Mouse (Mus musculus) megakaryocyte, adult 5-6 weeks (primary cell): ENCODE data around the gene Bcas1. TPM values are rescaled to one million over a fixed set of nuclear protein-coding genes. Genes with fewer than 3 reads are reported as not detected.
"Not testable (repeated sequence)": the region's sequence is repeated elsewhere in the genome, so short reads cannot be mapped to it uniquely, and the experiment has no call there.

Source experiments
- ATAC-seq: 2 replicates; pipeline ENCODE4 v1.8.0; 2016; ENCODE audit warnings: mild to moderate bottlenecking, inconsistent platforms; ENCODE audit not compliant: poor library complexity, severe bottlenecking
- total RNA-seq, 2 experiments: library from RNA; stranded (forward) in 1 of 2; stranded (reverse) in 1 of 2; fragments of 153-499, 151-499 nt in 1 of 2; fragments of 221-1000, 200-1000 nt in 1 of 2; gene quantifications; 2 replicates each; pipeline versions ENCODE4 v1.2.3 to v1.2.4; 2015 to 2017

Gene Bcas1
- 0.27 TPM in 1 of 2 replicates, not detected in the other for total RNA-seq (2015)
- total RNA-seq (2017), result not detected in 2 replicates

DNA sequence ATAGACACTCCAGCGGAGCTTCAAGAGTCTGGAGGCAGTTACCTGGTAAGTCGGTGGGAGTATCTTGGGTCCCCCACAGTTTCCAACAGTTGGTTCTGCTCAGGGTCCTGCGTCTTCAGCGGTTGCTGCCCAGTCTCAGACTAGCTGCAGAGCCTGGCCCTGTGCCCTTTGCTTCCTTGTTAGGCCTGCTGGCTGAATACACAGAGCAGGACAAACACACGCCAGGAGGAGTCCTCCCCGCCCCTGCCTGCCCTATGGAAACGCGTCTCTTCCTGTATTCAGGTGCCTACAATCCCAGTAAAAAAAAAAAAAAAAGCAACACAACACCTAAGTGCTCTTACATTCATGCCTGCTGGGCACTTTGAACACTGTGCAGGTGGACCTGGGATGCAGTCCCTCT, at the start of gene Bcas1:
TSS of gene Bcas1 (minus strand) at position 142 of the 400 bp plus-strand sequence.
- no peak for ATAC-seq

DNA sequence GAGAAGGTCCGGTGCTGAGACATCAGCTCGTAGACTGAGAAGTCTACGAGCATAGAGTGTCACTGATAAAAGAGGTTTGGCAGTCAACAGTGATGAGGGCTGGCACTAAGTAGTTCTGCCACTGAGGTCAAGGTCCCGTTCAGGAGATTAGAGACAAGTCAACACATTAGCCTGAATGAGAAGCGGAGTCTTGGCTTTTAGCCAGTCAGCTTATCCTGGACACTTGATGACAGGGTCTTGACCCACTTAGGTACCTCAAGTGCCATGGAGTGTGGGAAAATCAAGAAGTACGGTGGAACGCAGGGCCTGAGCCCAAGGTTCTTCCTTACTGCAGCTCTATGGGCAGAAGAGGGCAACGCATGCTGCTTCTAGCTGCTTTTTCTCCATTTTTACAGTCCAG, 49.0 kb upstream of the Bcas1 start:
- ATAC-seq, result no peak

DNA sequence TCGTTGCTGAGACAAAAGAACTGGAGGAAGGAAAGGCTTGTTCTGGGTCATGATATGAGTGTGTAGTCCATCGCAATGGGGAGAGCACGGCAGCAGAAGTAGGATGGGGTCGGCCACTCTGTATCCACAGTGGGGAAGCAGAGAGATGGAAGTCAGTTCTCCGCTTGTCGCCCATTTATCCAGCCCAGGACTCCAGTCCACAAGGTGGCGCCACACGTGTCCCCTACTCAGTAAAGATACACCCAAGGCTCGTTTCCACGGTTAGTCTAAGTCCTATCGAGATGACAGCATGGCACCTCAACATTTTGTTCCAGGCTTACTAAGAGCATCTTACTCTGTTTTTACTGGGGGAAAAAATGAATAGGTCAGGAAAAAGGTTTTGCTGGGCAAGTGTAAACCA, 48.6 kb upstream of the Bcas1 start:
- no peak for ATAC-seq

DNA sequence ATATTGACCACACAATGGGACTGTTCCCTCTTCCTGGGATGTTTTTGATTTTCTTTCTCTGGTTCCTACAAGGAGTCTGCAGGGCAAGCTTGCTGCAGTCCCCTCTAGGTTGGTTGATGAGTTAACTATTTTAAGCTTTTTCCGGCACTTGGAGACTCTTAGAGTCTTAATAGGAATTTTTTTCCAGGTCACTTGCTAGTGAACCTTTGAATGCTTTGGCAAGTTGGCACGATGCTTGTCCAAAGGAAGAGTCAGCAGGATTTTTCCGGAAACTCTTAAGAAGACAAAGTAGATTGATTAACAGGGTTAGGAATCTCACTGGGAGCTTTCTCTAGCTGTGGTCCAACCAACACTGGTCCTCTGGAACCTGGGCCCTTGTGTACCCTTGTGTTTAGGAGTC, 47.5 kb upstream of the Bcas1 start:
- no peak for ATAC-seq

DNA sequence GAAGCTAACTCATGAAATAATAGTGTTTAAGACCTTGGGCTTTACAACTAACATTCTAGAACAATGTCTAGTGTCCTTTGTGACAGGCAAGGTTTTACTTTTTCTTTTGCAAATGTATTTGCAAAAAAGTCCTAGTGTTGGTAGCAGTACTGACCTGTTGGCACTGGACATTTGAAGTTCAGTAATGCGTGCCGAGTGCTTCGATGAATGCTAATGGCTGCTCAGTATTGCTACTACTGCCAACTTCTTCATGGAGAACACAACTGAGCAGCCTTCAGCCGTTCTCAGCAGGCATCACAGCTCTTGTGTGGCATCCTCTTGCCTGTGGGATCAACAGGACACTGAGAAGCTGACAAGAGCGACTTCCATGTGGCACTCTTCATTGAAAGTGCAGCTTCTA, 46.5 kb upstream of the Bcas1 start:
- no peak for ATAC-seq

DNA sequence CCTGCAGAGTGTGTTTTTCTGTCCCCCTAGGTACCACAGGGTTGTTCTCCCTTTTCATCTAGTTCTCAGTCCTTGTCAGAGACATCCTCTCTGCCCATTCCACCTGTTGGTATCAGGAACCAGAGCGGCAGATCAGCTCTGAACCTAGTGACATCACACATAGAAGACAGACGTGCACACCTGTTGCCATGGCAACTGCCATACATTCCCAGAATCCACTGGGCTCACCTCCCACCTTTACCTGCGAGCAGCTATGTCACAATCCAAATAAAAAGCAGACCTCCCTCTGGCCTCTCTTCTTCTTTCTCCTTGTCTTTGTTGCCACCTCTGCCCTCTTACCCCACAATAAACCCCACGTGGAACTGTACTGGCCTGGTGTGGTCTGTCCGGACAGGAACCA, 42.9 kb upstream of the Bcas1 start:
- ATAC-seq, result no peak

DNA sequence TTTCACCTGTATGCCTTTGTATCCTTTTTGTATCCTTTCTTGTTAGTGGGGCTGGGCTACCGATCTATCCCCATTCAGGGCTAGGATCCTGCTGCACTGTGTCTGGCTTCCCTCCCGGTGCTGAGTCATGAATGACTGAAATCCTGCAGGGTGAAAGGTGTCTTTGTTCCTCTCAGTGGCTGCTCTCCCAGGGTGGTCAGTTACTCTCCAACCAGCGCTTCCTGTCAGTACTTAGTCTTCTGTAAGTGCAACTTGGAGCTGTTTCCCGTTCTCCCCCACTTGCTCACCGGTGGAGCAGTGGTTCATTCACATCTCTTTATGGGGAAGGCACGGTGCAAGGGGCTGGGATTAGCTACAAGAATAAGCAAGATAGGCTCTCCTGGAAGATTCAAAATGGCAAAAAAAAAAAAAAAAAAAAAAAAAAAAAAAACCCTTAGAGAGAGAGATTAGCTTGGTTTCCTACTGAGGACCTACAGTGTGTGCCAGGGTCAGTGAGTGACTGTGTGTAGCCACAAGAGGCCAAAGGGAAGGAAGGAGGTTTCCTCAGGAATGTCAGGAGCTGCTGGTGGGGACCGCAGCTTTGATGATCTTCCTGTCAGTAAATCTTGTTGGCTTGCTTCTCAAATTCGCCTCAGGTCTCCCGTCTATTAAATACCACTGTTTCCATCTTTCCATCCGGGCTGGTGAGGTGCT, 42.1 kb upstream of the Bcas1 start:
- ATAC-seq, result no peak; the same call in 1 of the 2 replicates

DNA sequence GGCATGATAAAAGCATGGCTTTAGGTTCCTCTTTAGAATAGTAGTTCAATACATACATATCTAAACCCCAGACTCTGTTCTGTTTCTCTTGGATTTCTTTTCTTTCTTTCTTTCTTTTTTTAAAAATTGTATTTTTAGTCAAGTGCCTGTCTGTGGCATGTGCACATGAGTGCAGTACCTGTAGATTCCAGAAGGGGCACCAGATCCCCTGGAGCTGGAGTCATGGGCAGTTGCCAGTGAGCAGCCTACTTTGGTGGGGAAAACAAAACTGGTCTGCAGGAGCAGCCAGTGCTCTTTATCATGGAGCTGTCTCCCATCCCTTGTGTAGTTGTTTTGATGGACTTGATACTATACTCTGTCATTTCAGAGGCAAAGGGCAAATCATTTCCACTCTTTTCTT, 40.4 kb upstream of the Bcas1 start:
- ATAC-seq, result peak; percentile 59; the same call in 1 of the 2 replicates

DNA sequence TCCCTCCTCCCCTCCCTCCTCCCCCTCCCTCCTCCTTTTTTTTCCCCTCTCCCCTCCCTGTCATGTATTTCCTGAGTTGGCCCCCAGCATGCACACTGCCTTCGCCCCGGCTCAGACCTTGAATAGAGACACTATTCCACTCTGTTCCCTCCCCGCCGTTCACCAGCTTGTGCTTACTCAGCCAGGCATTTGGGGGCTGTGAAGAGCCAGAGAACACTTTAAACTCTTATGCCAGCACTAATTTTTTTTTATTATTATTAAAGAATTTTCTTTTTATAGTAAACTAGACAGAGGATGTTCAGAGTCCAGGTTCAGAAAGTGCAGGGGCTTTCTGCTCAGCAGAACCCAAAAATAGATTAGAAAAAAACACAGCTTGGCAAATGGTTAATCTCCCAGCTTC, 37.2 kb upstream of the Bcas1 start:
- ATAC-seq, result no peak

DNA sequence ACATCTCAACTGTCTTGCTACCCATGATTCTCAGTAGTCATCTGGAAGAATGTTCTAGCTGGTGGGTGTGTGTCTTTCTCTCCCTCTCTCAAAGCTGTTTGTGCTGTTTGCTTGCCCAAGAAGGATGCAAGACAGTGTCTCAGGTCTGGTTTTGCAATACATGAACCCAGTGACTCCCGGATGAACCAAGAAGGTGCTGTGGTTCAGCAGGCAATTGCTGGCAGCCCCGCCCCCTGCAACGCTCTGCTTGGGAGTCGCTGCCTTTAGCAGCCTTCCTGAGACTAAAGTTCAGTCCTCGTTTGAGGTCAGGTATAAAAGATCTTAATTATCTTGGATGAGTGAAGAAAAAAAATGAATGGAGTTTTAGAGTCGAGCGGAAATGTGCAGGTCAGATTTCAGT, 34.0 kb upstream of the Bcas1 start:
- peak; percentile 54; the same call in 1 of the 2 replicates for ATAC-seq

DNA sequence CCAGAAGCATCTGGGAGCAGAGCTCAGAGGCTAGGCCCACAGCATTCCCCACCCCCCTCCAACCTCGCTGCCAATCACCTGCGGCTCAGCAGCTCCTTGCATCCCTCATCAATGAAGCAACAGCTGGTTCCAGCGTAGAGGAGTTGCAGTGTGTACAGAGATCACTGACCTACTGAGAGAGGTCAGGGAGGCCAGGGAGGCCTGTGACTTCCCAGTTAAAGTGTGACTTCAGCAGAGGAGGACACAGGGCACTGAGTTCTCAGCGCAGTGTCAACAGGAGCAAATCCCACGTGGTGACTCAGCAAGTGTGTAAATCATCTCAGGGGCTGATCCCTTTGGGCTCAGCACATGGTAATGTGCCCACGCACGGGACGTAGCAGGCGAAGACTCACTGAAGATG, 32.2 kb upstream of the Bcas1 start:
- ATAC-seq, result no peak

DNA sequence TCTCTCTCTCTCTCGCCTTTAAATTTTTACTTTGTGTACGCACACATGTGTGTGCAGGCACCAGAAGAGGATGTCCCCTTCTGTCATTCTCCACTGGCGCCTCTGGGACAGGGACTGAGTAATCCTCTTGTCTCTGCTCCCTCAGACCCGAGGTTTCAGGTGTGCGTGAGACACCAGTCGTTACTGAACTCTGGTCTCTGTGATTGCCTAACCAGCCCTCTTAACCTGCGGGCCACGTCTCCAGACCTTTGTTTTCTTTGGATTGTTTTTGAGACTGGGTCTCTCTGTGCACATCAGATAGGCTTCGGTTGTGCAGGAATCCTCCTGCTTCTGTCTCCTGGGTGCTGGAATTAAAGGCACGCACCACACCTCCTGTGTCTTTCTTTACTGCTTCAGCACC, 31.5 kb upstream of the Bcas1 start:
- no peak for ATAC-seq

DNA sequence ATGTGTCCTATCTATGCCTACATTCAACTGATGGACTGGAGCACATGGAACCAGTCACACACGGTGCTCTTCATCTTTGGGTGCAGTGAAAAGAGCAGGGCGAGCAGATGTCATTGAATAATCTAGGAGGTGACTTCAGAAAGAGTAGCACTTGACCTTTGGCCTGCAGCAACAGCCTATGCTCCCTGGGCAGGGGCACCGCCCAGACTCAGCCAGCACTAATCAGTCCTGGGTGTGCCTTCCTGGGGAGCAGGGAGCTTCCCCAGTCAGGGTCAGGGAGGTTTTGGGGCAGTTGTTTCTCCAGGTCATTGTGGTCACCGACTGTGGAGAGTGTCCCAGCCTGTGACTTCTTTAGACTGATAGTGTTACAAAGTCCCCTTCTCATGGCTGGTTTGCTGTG, 26.2 kb upstream of the Bcas1 start:
- not testable (repeated sequence) for ATAC-seq

DNA sequence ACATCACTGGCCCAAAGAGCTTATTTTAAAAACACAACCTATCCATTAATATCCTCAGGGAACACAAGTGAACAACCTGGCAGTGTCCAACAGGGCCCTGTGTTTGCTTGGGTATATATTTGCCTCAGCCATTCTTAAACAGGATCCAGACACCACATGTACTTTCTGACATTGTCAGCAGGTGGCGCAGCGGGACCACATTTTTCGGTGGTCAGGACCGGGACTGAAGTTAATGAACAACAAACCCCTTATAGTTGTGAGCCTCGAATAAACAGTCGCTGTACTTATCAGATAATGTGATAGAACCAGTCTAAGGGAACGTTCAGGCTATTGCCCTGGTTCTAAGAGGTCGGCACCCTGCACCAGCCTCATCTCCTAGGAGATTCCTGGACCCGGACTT, 23.3 kb upstream of the Bcas1 start:
- peak; percentile 78 for ATAC-seq

DNA sequence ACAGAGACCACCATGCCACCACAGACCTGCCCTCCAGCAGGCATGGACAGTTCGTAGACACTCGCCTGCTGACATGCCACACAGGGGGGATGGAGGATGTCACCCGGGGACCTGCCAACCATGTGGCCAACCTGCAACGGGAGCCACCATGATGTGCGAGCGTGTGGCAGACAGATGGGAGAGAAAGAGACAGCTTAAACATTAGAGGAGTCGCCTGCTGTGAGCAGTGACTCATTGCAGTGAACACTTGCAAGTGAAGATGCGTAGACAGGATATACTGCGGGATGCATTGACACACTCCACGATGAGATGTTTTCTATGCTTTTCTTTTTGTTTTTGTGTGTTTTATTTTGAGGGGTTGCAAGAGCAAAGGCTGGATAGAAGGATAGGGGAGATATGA, 20.0 kb upstream of the Bcas1 start:
- no peak for ATAC-seq

DNA sequence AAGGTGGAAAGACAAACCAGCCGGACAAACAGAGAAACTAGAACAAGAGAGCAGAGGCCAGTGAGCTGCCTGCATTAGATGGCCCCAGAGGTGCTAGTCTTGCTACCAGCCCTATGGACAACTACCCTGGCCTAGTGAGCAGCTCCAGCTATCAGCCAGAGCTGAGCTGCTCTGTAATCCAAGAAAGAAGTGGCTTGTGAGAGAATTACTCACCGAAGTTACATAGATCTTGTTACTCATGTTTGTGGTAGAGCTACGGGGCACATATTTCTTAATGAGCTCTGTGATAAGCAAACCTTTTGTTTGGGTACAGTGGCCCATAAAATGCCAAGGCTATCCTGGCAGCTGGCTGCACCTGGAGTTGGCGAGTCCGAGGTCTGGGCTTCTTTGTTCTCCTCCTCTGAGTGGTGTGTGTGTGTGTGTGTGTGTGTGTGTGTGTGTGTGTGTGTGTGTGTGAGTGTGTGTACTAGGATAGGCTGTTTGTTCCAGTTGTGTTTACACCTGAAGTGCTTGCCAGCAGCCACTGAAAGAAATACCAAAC, 19.3 kb upstream of the Bcas1 start:
- no peak for ATAC-seq

DNA sequence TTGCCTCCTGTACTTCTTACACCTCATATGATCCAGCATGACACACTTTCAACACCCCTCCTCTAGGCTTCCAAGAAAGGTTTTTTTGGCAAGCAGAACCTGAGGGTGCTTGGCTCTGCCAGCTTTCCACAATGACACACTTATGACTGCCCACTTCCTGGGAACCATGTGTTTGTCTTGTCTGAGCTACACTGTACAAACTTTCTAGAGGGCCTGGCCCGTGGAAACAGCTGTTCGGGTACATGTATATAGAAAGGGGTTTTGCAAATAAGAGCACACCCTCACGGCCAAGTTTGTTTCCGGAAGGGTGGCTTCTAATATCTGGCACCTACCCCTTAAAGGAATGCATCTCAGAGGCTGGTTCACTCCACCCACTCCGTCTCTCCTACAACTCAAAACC, 18.2 kb upstream of the Bcas1 start:
- no peak for ATAC-seq

DNA sequence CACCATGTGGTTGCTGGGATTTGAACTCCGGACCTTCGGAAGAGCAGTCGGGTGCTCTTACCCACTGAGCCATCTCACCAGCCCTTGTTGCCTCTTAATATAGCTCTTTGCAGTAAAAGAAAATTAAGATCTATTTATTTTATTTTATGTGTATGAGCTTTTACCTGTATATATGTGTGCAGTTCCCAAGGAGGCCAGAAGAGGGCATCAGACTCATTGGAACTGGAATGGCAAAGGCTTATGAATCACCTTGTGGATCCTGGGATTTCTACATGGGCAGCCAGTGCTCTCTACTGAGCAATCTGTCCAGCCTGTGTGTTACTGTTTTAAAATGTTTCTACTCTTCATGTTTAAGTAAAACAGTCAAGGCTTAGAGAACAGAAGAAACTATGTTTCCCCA, 14.9 kb upstream of the Bcas1 start:
- ATAC-seq, result 0 out of 2 replicates have a peak, but pooled peaks have one; percentile 45

DNA sequence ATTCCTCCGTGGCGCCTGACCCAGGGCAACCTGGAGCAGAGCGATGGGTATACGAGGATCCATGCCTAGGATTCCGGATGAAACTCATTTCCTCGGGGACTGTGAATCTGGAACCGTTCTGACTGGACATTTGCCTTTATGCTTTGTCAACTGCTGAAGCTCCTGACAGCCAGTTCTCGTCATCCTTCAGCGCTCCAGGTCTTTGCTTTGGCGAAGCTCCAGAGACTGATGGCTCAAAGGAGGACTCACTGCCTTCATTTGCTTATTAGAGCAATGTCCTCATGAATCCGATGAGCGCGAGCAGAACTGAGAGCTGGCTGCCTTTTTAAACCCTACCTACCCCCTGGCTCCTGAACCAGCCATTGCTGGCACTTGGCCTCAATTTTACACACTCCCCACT, 11.1 kb upstream of the Bcas1 start:
- no peak for ATAC-seq

DNA sequence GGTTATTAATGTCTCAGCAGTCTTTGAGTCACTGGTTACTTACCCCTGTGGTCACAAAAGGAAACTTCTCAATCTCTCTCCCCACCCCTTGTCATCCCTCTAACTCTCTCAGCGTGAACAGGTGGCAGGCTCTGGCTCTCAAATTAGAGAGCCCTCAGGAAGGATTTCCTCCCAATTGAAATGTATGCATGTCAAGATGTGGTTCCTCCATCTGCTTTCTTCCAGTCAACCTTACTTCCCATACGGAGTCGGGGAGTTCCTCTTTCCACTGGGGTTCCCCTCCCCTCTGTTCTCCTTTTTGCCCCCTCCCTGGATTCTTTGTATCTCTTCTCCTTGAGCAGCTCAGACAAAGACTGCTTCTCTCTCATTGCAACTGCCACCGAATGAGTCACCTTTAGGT, 8.6 kb upstream of the Bcas1 start:
- ATAC-seq, result peak; percentile 98

DNA sequence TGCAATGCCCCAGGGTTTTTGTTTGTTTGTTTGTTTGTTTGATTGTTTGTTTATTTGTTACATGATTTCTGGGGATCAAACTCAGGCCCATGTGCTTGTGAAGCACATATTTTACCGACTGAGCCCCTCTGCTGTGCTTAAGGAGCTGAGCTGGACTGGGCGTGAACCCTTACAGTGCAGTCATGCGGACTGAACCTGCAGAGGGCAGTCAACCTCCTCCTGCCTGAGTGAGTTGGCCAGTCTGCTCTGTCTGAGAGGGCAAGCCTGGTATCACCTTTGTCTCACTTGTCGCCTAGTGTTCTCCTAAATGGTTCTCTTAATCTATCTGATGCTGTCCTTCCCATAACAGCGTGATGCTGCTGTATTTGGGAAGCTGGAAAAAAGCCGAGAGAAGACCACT, 4.5 kb upstream of the Bcas1 start:
- no peak for ATAC-seq

DNA sequence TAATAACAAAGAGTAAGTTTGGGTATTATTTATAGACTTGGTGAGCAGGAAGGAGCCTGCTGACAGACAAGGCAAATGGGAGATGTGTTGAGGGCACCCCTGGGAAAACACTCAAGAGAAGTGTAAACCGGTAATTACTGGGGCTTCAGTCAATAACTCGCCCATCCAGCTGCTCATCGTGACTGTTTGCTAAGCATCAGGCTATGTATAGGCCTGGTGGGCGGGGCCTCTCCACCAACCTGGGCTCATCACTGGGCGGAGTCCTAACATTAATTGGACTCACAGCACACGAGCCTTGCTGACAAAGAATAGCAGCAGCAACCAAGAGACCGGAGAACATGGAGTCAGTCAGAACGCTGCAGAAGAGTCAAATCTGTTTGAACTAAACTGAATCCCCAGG, 1.3 kb upstream of the Bcas1 start:
- no peak for ATAC-seq

DNA sequence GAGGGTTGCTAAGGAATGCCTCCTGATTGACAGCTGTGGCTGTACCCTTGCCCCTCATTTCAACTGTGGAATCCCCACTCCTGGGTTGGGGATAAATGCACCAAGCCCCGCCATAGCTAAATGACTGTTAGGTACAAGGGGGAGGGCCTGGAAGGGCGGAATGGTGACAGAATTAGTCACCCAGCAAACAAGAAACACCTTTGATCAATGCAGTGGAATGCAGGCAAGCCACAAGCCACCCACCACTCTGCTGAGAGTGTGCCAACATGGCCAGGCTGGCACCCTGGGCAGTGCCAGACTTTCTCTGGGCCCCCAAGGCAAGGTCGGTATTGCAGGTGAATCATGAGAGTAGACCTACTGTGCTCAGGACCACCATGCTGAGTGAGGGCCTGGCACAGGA, 3.5 kb downstream of the Bcas1 start:
- ATAC-seq, result no peak
